Mouse (Mus musculus) kidney, embryonic 15.5 days (tissue): ENCODE data around the gene H2bfm. TPM values are rescaled to one million over a fixed set of nuclear protein-coding genes. Genes with fewer than 3 reads are reported as not detected.

ENCODE experiments used
- polyA plus RNA-seq: library from polyadenylated mRNA; unstranded; fragments of >200 nt; fragmentation: Nextera tagmentation; extraction: Ambion mirVana; gene quantifications from 2 replicates; pipeline ENCODE4 v1.2.1, GENCODE M21; 2015

The H2bfm gene
- polyA plus RNA-seq, 1 experiment from 2014 or later = not detected

Other genes with a start within 250 kb of the H2bfm start
- gene Tceal1, start 219.3 kb upstream of the H2bfm start, polyA plus RNA-seq = 10.4 and 11.8 TPM in 2 replicates
- gene Morf4l2, start 183.6 kb upstream of the H2bfm start, polyA plus RNA-seq = 557 and 568 TPM in 2 replicates
- 0.09 TPM in 1 of 2 replicates, not detected in the other for gene Glra4, start 147.2 kb upstream of the H2bfm start, polyA plus RNA-seq
- gene Plp1, start 104.7 kb upstream of the H2bfm start, polyA plus RNA-seq = 3.4 and 4.7 TPM in 2 replicates
- gene Rab9b, start 58.6 kb upstream of the H2bfm start, polyA plus RNA-seq = 0.19 and 0.25 TPM in 2 replicates
- 37.5 and 45.9 TPM in 2 replicates for gene Tmsb15b2, start 48.2 kb downstream of the H2bfm start, polyA plus RNA-seq
- gene Tmsb15l, start 49.5 kb downstream of the H2bfm start, polyA plus RNA-seq = 1.8 and 2.4 TPM in 2 replicates
- gene Tmsb15b1, start 49.5 kb downstream of the H2bfm start, polyA plus RNA-seq = 23.3 and 27.1 TPM in 2 replicates
- 23.4 and 27.9 TPM in 2 replicates for gene Zcchc18, start 65.8 kb downstream of the H2bfm start, polyA plus RNA-seq
- gene Slc25a53, start 111.0 kb downstream of the H2bfm start, polyA plus RNA-seq = 8.6 and 10.6 TPM in 2 replicates
- 12.0 and 12.6 TPM in 2 replicates for gene Fam199x, start 122.3 kb downstream of the H2bfm start, polyA plus RNA-seq
- gene Esx1, start 194.8 kb downstream of the H2bfm start, polyA plus RNA-seq = not detected in 2 replicates